Mouse (Mus musculus) gastrocnemius, postnatal 25 days (tissue): ENCODE data around the gene Cfap161. TPM values are rescaled to one million over a fixed set of nuclear protein-coding genes. Genes with fewer than 3 reads are reported as not detected.
A peak's percentile ranks its signal among the peaks of the same experiment; 100 is the strongest.

Source experiments
- DNase-seq: peaks from one replicate; pipeline ENCODE4 v3.0.0; 2022
- long read RNA-seq, 2 experiments: library from polyadenylated mRNA; stranded (forward); transcript quantifications; one replicate each; pipeline ENCODE4 v2.0.0; 2021
- total RNA-seq, 2 experiments: library from RNA; stranded (reverse); gene quantifications; 1 replicate in 1 of 2; 2 replicates in 1 of 2; pipeline ENCODE4 v1.2.3; 2021

Cfap161 gene
- not detected for total RNA-seq
- long read RNA-seq, experiment 1, result 0 reads
- long read RNA-seq, experiment 2, result 0 reads

DNA sequence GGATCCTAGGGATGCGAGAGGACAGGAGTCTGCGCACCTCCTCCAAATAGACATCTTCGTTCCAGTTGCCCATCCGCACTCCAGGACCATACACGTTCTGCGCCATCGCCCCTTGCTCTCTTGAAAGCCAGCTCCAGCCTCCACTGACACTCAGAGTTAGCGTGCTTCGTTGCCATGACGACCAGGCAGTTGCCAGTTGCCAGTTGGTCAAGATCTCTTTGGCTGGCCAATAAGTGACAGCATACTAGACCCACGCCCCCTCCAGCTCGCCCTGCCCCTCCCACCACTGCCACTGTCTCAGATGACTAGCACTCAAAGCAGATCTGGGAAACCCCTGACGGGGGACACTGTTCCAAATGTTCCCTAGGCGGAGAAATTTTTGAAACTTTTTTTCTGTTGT lies at the start of gene Cfap161:
Gene Cfap161 (minus strand): TSS at position 176 of the 400 bp plus-strand sequence.
- DNase-seq, result no peak

GRCm38 (mm10) chr7:83842486-83843259 lies 48.0 kb upstream of the Cfap161 start:
- no peak for DNase-seq

DNA sequence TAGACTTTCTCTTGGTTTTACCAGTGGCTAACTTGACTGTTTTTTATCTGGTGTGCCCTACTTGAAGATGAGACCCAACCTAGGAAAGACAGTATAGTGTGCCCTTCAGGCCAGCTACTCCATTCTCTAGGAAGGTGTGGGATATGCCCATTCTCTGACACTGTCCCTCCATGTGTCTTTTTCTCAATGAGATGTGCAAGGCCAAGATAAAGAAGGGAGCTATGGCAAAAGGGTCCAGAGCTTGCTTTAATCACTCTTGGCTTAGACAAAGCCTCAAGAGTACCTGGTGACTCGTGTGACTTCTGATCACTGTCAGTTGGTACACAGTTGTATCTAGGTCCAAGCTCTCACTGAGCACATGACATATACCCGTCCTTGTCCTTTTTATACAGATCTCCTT lies 45.4 kb upstream of the Cfap161 start:
- DNase-seq, result no peak

- DNase-seq, result no peak
Observed at GRCm38 (mm10) chr7:83838525-83839224, 44.0 kb upstream of the Cfap161 start.

DNA sequence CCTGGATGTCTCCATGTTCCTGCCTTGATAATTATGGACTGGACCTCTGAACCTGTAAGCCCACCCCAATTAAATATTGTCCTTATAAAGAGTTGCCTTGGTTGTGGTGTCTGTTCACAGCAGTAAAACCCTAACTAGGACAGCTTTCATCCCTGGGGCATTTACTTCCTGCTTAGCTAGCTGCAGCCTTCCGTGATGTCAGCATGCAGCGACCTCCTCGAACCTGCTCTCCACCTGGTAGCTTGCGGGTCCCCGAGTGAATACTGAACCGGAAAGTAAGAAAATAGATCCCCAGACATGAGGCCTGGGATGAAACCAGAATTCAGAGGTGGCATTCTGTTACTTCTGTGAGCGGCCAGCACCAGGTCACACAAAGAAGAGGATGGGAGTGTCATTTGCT lies 34.7 kb upstream of the Cfap161 start:
- no peak for DNase-seq

GRCm38 (mm10) chr7:83827402-83828076 lies 32.9 kb upstream of the Cfap161 start:
- no peak for DNase-seq

DNA sequence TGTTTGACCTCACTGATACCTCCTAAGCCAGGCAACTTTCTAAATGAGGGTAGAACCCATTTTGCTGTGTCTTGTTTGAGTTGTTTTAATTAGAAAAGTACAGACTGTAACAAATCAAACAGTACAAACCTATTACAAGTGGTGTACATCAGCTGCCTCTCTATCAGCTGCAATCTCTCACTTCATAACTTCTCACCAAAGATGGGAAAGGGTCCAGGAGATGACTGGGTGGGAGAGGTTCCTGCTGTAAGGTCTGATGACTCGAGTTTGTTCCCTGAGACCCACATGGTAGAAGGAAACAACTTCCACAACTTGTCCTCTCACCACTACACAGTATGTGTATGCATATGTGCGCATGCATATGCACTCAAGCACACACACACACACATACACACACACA lies 32.1 kb upstream of the Cfap161 start:
- no peak for DNase-seq

- no peak for DNase-seq
Observed at GRCm38 (mm10) chr7:83821951-83822350, 27.3 kb upstream of the Cfap161 start.

GRCm38 (mm10) chr7:83816886-83817285 lies 22.2 kb upstream of the Cfap161 start:
- DNase-seq, result no peak

GRCm38 (mm10) chr7:83815646-83816045 lies 21.0 kb upstream of the Cfap161 start:
- no peak for DNase-seq

- DNase-seq, result peak; percentile 66
Observed at GRCm38 (mm10) chr7:83813993-83814392, 19.3 kb upstream of the Cfap161 start.

DNA sequence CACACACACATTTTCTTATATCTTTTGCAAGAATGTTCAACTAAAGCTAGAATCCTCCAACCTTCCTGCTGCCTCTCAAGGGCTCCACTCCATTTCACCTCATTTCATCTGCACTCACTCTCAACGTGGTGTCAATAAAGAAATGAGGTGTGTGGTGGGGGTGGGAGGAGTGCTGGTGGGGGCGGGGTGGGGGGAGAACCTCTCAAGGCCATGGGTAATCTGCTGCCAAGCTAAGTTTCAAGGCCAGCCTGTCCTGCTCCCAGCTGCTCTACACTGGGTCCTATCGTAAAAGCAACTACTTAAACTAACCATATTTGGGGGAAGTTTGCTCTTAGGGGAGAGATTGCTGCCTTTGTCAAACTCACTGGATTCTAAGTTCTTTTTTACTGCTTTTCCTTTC lies 18.8 kb upstream of the Cfap161 start:
- DNase-seq, result no peak

DNA sequence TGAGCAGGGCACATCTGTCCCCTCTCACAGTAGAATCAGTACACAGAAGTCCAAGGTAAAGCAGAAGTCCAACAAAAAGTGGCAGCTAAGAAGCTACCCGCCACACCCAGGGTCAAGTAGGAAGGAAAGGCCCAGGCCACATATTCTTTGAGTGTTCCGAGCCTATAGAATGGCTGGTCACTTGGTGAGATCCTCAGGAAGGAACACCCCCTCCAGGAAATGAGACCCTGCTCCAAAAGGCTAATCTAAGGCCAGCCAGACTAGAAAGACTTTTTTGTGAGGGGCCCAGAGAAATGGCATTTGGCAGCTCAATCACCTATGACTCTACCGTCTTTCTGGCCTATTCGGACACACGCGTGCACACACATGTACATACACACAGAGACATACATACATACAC lies 18.3 kb upstream of the Cfap161 start:
- no peak for DNase-seq

- DNase-seq, result no peak
Observed at GRCm38 (mm10) chr7:83812581-83812980, 17.9 kb upstream of the Cfap161 start.

- DNase-seq, result no peak
Observed at GRCm38 (mm10) chr7:83811916-83812315, 17.2 kb upstream of the Cfap161 start.

- no peak for DNase-seq
Observed at GRCm38 (mm10) chr7:83811461-83811860, 16.8 kb upstream of the Cfap161 start.

DNA sequence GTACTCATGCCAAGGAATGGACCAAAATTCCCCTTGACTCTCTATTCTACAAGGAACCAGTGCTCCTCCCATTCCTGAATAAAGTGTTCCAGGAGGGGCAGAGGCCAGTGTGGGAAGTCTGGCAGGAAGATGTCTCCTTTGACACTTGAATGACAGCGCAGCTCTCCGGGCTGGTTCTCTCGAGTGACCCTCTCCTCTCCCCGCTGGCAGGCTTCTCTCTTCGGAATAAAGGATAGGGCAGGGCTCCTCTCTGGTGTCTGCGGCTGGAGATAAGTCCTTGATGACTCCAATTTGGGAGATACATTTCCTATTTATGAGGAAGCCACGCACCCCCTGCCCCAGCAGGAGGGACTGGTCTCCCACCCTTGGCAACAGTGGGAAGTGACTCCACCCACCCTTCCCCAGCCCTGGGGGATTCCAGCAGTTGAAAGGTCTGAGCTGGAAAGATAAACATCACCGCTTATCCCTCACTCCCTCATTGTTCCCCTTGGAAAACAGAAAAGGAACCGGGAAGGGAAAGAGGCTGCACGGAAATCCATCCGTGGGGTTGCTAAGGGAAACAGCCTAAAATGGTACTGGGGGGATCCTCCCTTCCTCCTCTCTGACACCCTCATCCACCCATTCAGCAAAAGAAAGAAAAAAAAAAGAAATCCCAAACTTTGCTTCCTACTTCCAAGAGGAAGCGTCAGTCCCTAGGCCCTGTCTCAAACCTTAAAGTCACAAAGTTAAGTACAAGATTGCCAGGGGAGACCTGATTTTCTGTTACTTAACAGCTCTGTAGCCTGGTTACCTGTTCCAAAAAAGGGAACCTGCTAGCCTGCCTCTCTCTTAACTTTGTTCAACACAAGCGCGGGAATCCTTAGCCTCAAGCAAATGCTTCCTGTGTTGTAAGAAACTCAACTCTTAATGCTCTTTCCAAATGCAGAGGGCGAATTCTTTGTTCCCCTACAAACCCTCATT lies 15.7 kb upstream of the Cfap161 start:
- peak; percentile 12 for DNase-seq

GRCm38 (mm10) chr7:83809715-83810114 lies 15.0 kb upstream of the Cfap161 start:
- no peak for DNase-seq

DNA sequence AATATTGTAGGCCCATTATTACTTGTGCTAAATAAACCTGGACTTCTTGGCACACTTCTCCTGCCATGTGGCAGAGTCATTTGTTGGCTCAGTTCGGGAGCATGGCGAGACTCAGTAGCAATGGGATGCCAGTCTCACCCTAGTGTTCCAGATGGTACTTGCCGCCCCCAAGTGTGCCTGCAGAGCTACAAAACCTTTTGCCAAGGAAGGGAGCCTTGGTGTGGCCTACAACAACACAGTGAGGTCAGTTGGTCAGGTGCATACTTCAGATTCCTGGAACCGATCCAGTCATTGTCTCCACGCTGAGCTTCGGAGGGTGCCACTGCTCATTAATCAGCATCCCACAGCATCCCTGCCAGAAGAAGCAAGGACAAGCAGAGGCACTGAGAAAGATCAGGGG lies 14.4 kb upstream of the Cfap161 start:
- peak; percentile 22 for DNase-seq

- DNase-seq, result no peak
Observed at GRCm38 (mm10) chr7:83806934-83807333, 12.3 kb upstream of the Cfap161 start.

DNA sequence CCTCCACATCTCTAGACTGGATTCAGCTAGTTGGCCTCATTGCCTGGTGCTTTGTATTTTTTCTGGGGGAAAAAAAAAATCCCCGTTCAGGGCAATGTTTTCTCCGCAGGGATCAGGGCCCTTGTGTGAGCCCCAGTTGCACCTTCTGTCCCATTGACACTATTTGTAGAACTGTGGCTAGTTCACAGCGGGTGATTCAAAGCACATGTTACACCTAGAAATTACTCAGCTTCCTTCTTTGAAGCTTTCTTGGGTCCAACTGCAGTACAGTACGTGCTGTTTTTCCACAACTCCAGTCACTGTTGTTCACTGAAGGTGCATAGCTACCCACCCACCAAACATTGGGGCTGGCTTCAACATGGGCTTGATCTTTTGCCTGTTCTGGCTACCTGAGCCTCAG lies 9.1 kb upstream of the Cfap161 start:
- no peak for DNase-seq

GRCm38 (mm10) chr7:83802509-83802908 lies 7.8 kb upstream of the Cfap161 start:
- DNase-seq, result no peak
